Comparison of ENCODE assay signal across 8 mouse cellular contexts in the genomic region with DNA sequence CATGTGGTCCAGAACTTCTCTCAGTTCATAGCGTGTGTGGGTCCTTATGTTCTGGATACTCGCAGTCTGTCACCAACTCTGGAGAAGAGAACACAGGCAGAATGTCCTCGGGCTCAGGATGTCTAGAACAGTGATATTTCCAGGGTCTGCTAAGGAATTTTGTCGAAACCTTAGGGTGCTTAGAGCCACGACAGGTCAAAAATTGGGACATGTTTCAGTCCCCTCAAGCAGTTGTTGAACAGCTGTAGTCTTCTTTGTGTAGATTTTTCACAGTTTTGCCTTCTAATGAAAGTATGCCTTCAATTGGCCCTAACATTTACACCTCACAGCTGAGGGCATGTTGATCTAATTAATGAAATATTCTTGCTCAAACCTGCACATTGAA. TPM values are rescaled to one million over a fixed set of nuclear protein-coding genes. Genes with fewer than 3 reads are reported as not detected.
DNase-seq lines count a peak whose midpoint lies in the region; ATAC-seq and TF ChIP-seq lines count a peak whose summit lies in the region.

No protein-coding gene starts in this region.

- DNase-seq in heart, embryonic 10.5 days (ENCODE audit: low spot score): no peak
- DNase-seq in heart, postnatal 36 days: no peak
- no peak for DNase-seq in forebrain, embryonic 10.5 days (ENCODE audit: extremely low spot score, low spot score)
- no peak for DNase-seq in liver, embryonic 13.5 days
- DNase-seq in T-cell, adult 2 months (ENCODE audit: low spot score): no peak
- no peak for DNase-seq in spleen, adult 12 weeks (ENCODE audit: low spot score)
- DNase-seq in embryo, embryonic 11 days: no peak

- peaks cover 51% of the 10 kb centered on the region for H3K79me3 ChIP-seq in C2C12 (ENCODE audit: low read depth)

- peak overlapping the region; percentile 84 for H3K4me2 ChIP-seq in liver, embryonic 13.5 days

- peak overlapping the region; percentile 47 for H3ac ChIP-seq in C2C12 (ENCODE audit: control insufficient read depth, insufficient read length, low read depth)

- no peak for ATAC-seq in liver, embryonic 13.5 days (ENCODE audit: low read depth)

- no peak for TF ChIP-seq CTCF in C2C12 (IDR thresholded peaks at IDR 0.05; ENCODE audit: control insufficient read depth, insufficient read depth, insufficient read length)

- peaks cover 58% of the 10 kb centered on the region for H3K79me2 ChIP-seq in C2C12 (ENCODE audit: control insufficient read depth, insufficient read depth)

- peaks cover 6% of the 10 kb centered on the region for H3K4me1 ChIP-seq in heart, embryonic 10.5 days
- H3K4me1 ChIP-seq in forebrain, embryonic 10.5 days: peaks cover 20% of the 10 kb centered on the region
- H3K4me1 ChIP-seq in liver, embryonic 13.5 days (replicated peaks): peaks cover 34% of the 10 kb centered on the region

- intact Hi-C loops in heart, postnatal 36 days (cut with DNase I): loop anchor here (5.0 kb wide), 1 partner anchor 102 kb away; the partner anchor contains the start of gene Sec31a

- peak overlapping the region; percentile 85 for H3K9ac ChIP-seq in liver, embryonic 13.5 days

- peak overlapping the region; percentile 76 for H3K4me3 ChIP-seq in heart, embryonic 10.5 days
- H3K4me3 ChIP-seq in C2C12 (ENCODE audit: insufficient read depth, poor library complexity, severe bottlenecking): peak overlapping the region; percentile 86
- peak overlapping the region; percentile 89 for H3K4me3 ChIP-seq in forebrain, embryonic 10.5 days
- H3K4me3 ChIP-seq in liver, embryonic 13.5 days (replicated peaks): peak overlapping the region; percentile 78

- H3K27ac ChIP-seq in heart, embryonic 10.5 days: peak overlapping the region; percentile 95
- peak overlapping the region; percentile 93 for H3K27ac ChIP-seq in forebrain, embryonic 10.5 days
- peak overlapping the region; percentile 69 for H3K27ac ChIP-seq in liver, embryonic 13.5 days

- H3K27me3 ChIP-seq in heart, embryonic 10.5 days (ENCODE audit: insufficient read depth, poor library complexity, severe bottlenecking): no peaks in the 10 kb centered on the region; the same call in 1 of the 2 replicates
- no peaks in the 10 kb centered on the region for H3K27me3 ChIP-seq in C2C12 (ENCODE audit: control insufficient read depth, insufficient read depth, insufficient read length)
- no peaks in the 10 kb centered on the region for H3K27me3 ChIP-seq in forebrain, embryonic 10.5 days (ENCODE audit: poor library complexity, severe bottlenecking)
- peaks cover 18% of the 10 kb centered on the region for H3K27me3 ChIP-seq in liver, embryonic 13.5 days

- H3K36me3 ChIP-seq in heart, embryonic 10.5 days: peaks cover 10% of the 10 kb centered on the region; the same call in 1 of the 2 replicates
- peaks cover 8% of the 10 kb centered on the region for H3K36me3 ChIP-seq in C2C12 (ENCODE audit: control insufficient read depth, insufficient read depth)
- H3K36me3 ChIP-seq in forebrain, embryonic 10.5 days (replicated peaks): peaks cover 25% of the 10 kb centered on the region
- peaks cover 11% of the 10 kb centered on the region for H3K36me3 ChIP-seq in liver, embryonic 13.5 days

- WGBS in heart, embryonic 10.5 days: 4% methylated on average over 5 of the region's 5 CpGs
- WGBS in forebrain, embryonic 10.5 days: 8% methylated on average over 5 of the region's 5 CpGs
- WGBS in liver, embryonic 13.5 days (ENCODE audit: insufficient replicate concordance): 3% methylated on average over 5 of the region's 5 CpGs

- H3K9me3 ChIP-seq in heart, embryonic 10.5 days: no peaks in the 10 kb centered on the region
- H3K9me3 ChIP-seq in forebrain, embryonic 10.5 days: no peaks in the 10 kb centered on the region
- H3K9me3 ChIP-seq in liver, embryonic 13.5 days (replicated peaks): no peaks in the 10 kb centered on the region

TF ChIP-seq in C2C12, 6 proteins besides CTCF, POLR2A, EP300 and RAD21:
- no peak for TF ChIP-seq USF1 (IDR thresholded peaks at IDR 0.05; ENCODE audit: low read depth)
- TF ChIP-seq MYOD1 (IDR thresholded peaks at IDR 0.05; ENCODE audit: control insufficient read depth, insufficient read length, low read depth): no peak
- no peak for TF ChIP-seq CEBPB (IDR thresholded peaks at IDR 0.05; ENCODE audit: low read depth)
- no peak for TF ChIP-seq MYOG (IDR thresholded peaks at IDR 0.05; ENCODE audit: control insufficient read depth, extremely low read depth, insufficient read length)
- no peak for TF ChIP-seq MAX (IDR thresholded peaks at IDR 0.05)
- no peak for TF ChIP-seq FOSL1 (IDR thresholded peaks at IDR 0.05; ENCODE audit: insufficient read depth, low read length, poor library complexity, severe bottlenecking)
TF ChIP-seq in C2C12: peak in this region for 0.

RNA-seq across cellular contexts. Expression of gene Cops4, which starts 0.9 kb away (rescaled TPM):
- 172 and 203 TPM in 2 replicates for polyA plus RNA-seq in heart, embryonic 10.5 days (2016; fragmentation: Nextera tagmentation; extraction: Ambion mirVana)
- 10 to 100 TPM; 85.7 to 85.8 TPM for total RNA-seq in heart, postnatal 36 days (2021)
- polyA plus RNA-seq in C2C12 (2012; fragmentation: generic; extraction: Trizol): 85.6 TPM
- 245 TPM in 2 replicates for polyA plus RNA-seq in forebrain, embryonic 10.5 days (2016; fragmentation: Nextera tagmentation; extraction: Ambion mirVana)
- 96.0 and 110 TPM in 2 replicates for polyA plus RNA-seq in liver, embryonic 13.5 days (2015; fragmentation: Nextera tagmentation; extraction: Ambion mirVana)

RNA-seq across cellular contexts. Expression of gene Lin54, which starts 18.6 kb away (rescaled TPM):
- polyA plus RNA-seq in heart, embryonic 10.5 days (2016; fragmentation: Nextera tagmentation; extraction: Ambion mirVana): 10.4 and 13.4 TPM in 2 replicates
- 1 to 10 TPM; 8.3 to 8.6 TPM for total RNA-seq in heart, postnatal 36 days (2021)
- 5.2 TPM for polyA plus RNA-seq in C2C12 (2012; fragmentation: generic; extraction: Trizol)
- 14.6 and 16.8 TPM in 2 replicates for polyA plus RNA-seq in forebrain, embryonic 10.5 days (2016; fragmentation: Nextera tagmentation; extraction: Ambion mirVana)
- 9.3 and 12.1 TPM in 2 replicates for polyA plus RNA-seq in liver, embryonic 13.5 days (2015; fragmentation: Nextera tagmentation; extraction: Ambion mirVana)

RNA-seq across cellular contexts. Expression of gene Plac8, which starts 53.0 kb away (rescaled TPM):
- polyA plus RNA-seq in heart, embryonic 10.5 days (2016; fragmentation: Nextera tagmentation; extraction: Ambion mirVana): 8.5 and 15.2 TPM in 2 replicates
- total RNA-seq in heart, postnatal 36 days (2021): 1 to 10 TPM in 1 of 2 experiments, under 1 TPM in 1; 0.79 to 1.1 TPM
- polyA plus RNA-seq in C2C12 (2012; fragmentation: generic; extraction: Trizol): 35.8 TPM
- 2.5 and 2.9 TPM in 2 replicates for polyA plus RNA-seq in forebrain, embryonic 10.5 days (2016; fragmentation: Nextera tagmentation; extraction: Ambion mirVana)
- polyA plus RNA-seq in liver, embryonic 13.5 days (2015; fragmentation: Nextera tagmentation; extraction: Ambion mirVana): 56.3 and 58.7 TPM in 2 replicates
